In genomic region chr13:75930660-75931059, GRCm38 (mm10) we compare ENCODE assay signal across 15 mouse cellular contexts. TPM values are rescaled to one million over a fixed set of nuclear protein-coding genes. Genes with fewer than 3 reads are reported as not detected.
DNase-seq lines count a peak whose midpoint lies in the region; ATAC-seq and TF ChIP-seq lines count a peak whose summit lies in the region.
"Had no signal": no experiment of that assay in that cellular context is flagged by ENCODE, and none has a peak within 500 bp of the region (broad histone marks: within the 10 kb centered on the region; RNA-seq: fewer than 3 reads in every experiment).

No protein-coding gene starts in this region.

- ATAC-seq in heart, embryonic 15.5 days (replicated peaks; ENCODE audit: insufficient number of reproducible peaks, insufficient read depth, low FRiP score, low read depth), result no peak
- ATAC-seq in forebrain, embryonic 15.5 days (replicated peaks), result peak; percentile 39
- no peak; the same call in 1 of the 2 replicates for ATAC-seq in hindbrain, embryonic 15.5 days (ENCODE audit: low FRiP score, low read depth)
- ATAC-seq: CD4-positive, CD25-positive, alpha-beta regulatory T cell, adult 4 months had no signal

- H3K4me3 ChIP-seq in heart, embryonic 15.5 days, result no peak overlapping the region
- no peak overlapping the region for H3K4me3 ChIP-seq in heart, embryonic 10.5 days
- H3K4me3 ChIP-seq in layer of hippocampus, adult 2 months, result no peak overlapping the region
- no peak overlapping the region for H3K4me3 ChIP-seq in forebrain, embryonic 15.5 days
- no peak overlapping the region for H3K4me3 ChIP-seq in hindbrain, embryonic 15.5 days
- H3K4me3 ChIP-seq: embryonic facial prominence, embryonic 12.5 days; limb, embryonic 15.5 days; lung, embryonic 15.5 days; neural tube, embryonic 12.5 days had no signal

- no peaks in the 10 kb centered on the region for H3K9me3 ChIP-seq in heart, embryonic 15.5 days (replicated peaks)
- H3K9me3 ChIP-seq in heart, embryonic 10.5 days, result no peaks in the 10 kb centered on the region
- H3K9me3 ChIP-seq in forebrain, embryonic 15.5 days, result no peaks in the 10 kb centered on the region
- H3K9me3 ChIP-seq in hindbrain, embryonic 15.5 days, result no peaks in the 10 kb centered on the region
- H3K9me3 ChIP-seq: embryonic facial prominence, embryonic 12.5 days; limb, embryonic 15.5 days; lung, embryonic 15.5 days; neural tube, embryonic 12.5 days had no signal

- no peaks in the 10 kb centered on the region for H3K27me3 ChIP-seq in heart, embryonic 15.5 days
- no peaks in the 10 kb centered on the region for H3K27me3 ChIP-seq in heart, embryonic 10.5 days (ENCODE audit: insufficient read depth, poor library complexity, severe bottlenecking)
- no peaks in the 10 kb centered on the region for H3K27me3 ChIP-seq in forebrain, embryonic 15.5 days
- no peaks in the 10 kb centered on the region for H3K27me3 ChIP-seq in hindbrain, embryonic 15.5 days
- H3K27me3 ChIP-seq: embryonic facial prominence, embryonic 12.5 days; limb, embryonic 15.5 days; lung, embryonic 15.5 days; neural tube, embryonic 12.5 days had no signal

- H3K9ac ChIP-seq in heart, embryonic 15.5 days, result no peak overlapping the region
- H3K9ac ChIP-seq in forebrain, embryonic 15.5 days (replicated peaks), result no peak overlapping the region
- no peak overlapping the region for H3K9ac ChIP-seq in hindbrain, embryonic 15.5 days
- H3K9ac ChIP-seq: embryonic facial prominence, embryonic 12.5 days; limb, embryonic 15.5 days; lung, embryonic 15.5 days; neural tube, embryonic 12.5 days had no signal

- peaks cover 7% of the 10 kb centered on the region; the same call in 1 of the 2 replicates for H3K4me1 ChIP-seq in heart, embryonic 15.5 days (replicated peaks)
- H3K4me1 ChIP-seq in heart, embryonic 10.5 days, result no peaks in the 10 kb centered on the region
- peaks cover 29% of the 10 kb centered on the region for H3K4me1 ChIP-seq in forebrain, embryonic 15.5 days
- no peaks in the 10 kb centered on the region for H3K4me1 ChIP-seq in hindbrain, embryonic 15.5 days (replicated peaks)

- no peak overlapping the region for H3K4me2 ChIP-seq in heart, embryonic 15.5 days
- H3K4me2 ChIP-seq in forebrain, embryonic 15.5 days (replicated peaks), result no peak overlapping the region
- no peak overlapping the region for H3K4me2 ChIP-seq in hindbrain, embryonic 15.5 days
- H3K4me2 ChIP-seq: embryonic facial prominence, embryonic 12.5 days; limb, embryonic 15.5 days; lung, embryonic 15.5 days; neural tube, embryonic 12.5 days had no signal

- H3K36me3 ChIP-seq in heart, embryonic 15.5 days, result peaks cover 15% of the 10 kb centered on the region; the same call in 1 of the 2 replicates
- H3K36me3 ChIP-seq in heart, embryonic 10.5 days, result peaks cover 24% of the 10 kb centered on the region
- H3K36me3 ChIP-seq in forebrain, embryonic 15.5 days, result peaks cover 13% of the 10 kb centered on the region
- peaks cover 10% of the 10 kb centered on the region; the same call in 1 of the 2 replicates for H3K36me3 ChIP-seq in hindbrain, embryonic 15.5 days

- no peak for TF ChIP-seq CTCF in layer of hippocampus, adult 2 months (conservative IDR thresholded peaks at IDR 0.05)

- peak overlapping the region; percentile 7; the same call in 1 of the 2 replicates for H3K27ac ChIP-seq in heart, embryonic 15.5 days
- H3K27ac ChIP-seq in heart, embryonic 10.5 days, result no peak overlapping the region
- H3K27ac ChIP-seq in layer of hippocampus, adult 2 months, result peak overlapping the region; percentile 69
- H3K27ac ChIP-seq in forebrain, embryonic 15.5 days (replicated peaks), result peak overlapping the region; percentile 2; the same call in 1 of the 2 replicates
- H3K27ac ChIP-seq in hindbrain, embryonic 15.5 days (replicated peaks), result peak overlapping the region; percentile 38; the same call in 1 of the 2 replicates
- H3K27ac ChIP-seq: embryonic facial prominence, embryonic 12.5 days; limb, embryonic 15.5 days; lung, embryonic 15.5 days; neural tube, embryonic 12.5 days had no signal

- WGBS in heart, embryonic 15.5 days, result 52% methylated on average over 2 of the region's 2 CpGs
- 51% methylated on average over 2 of the region's 2 CpGs for WGBS in heart, embryonic 10.5 days
- 75% methylated on average over 2 of the region's 2 CpGs for WGBS in forebrain, embryonic 15.5 days
- 81% methylated on average over 2 of the region's 2 CpGs for WGBS in hindbrain, embryonic 15.5 days

- DNase-seq in heart, embryonic 10.5 days (ENCODE audit: low spot score), result no peak
- DNase-seq in layer of hippocampus, adult 2 months (ENCODE audit: low spot score in 2 of 2), result no peak
- no peak for DNase-seq in layer of hippocampus, adult 11-12 months (ENCODE audit: low spot score)
- DNase-seq in urinary bladder, postnatal 10 days (ENCODE audit: low spot score), result no peak
- DNase-seq: gastrocnemius, postnatal 25 days; thymus, postnatal 25 days had no signal

RNA-seq across cellular contexts. Expression of gene Rhobtb3, which starts 13.1 kb away (rescaled TPM):
- polyA plus RNA-seq in heart, embryonic 15.5 days (2015; fragmentation: Nextera tagmentation; extraction: Ambion mirVana), result 19.7 and 21.6 TPM in 2 replicates
- 21.7 and 27.4 TPM in 2 replicates for polyA plus RNA-seq in heart, embryonic 10.5 days (2016; fragmentation: Nextera tagmentation; extraction: Ambion mirVana)
- total RNA-seq in layer of hippocampus, adult 2 months (2021), result 10 to 100 TPM; 15.9 to 16.7 TPM
- 38.1 and 38.7 TPM in 2 replicates for polyA plus RNA-seq in forebrain, embryonic 15.5 days (2015; fragmentation: Nextera tagmentation; extraction: Ambion mirVana)
- 21.0 and 22.0 TPM in 2 replicates for polyA plus RNA-seq in hindbrain, embryonic 15.5 days (2015; fragmentation: Nextera tagmentation; extraction: Ambion mirVana)

RNA-seq across cellular contexts. Expression of gene Spata9, which starts 36.3 kb away (rescaled TPM):
- polyA plus RNA-seq in heart, embryonic 15.5 days (2015; fragmentation: Nextera tagmentation; extraction: Ambion mirVana), result 0.14 and 0.31 TPM in 2 replicates
- 0.28 and 0.34 TPM in 2 replicates for polyA plus RNA-seq in heart, embryonic 10.5 days (2016; fragmentation: Nextera tagmentation; extraction: Ambion mirVana)
- total RNA-seq in layer of hippocampus, adult 2 months (2021), result under 1 TPM in 1 of 2 experiments, not detected in 1; 0.46 TPM
- polyA plus RNA-seq in forebrain, embryonic 15.5 days (2015; fragmentation: Nextera tagmentation; extraction: Ambion mirVana), result 2.0 and 2.6 TPM in 2 replicates
- 2.2 and 2.6 TPM in 2 replicates for polyA plus RNA-seq in hindbrain, embryonic 15.5 days (2015; fragmentation: Nextera tagmentation; extraction: Ambion mirVana)
- total RNA-seq: gastrocnemius, postnatal 25 days; layer of hippocampus, adult 18-20 months had no signal
- polyA plus RNA-seq: CD4-positive, CD25-positive, alpha-beta regulatory T cell, adult 4 months had no signal
